Mouse (Mus musculus): Measurements from ENCODE around the gene Setd4.

Gene Setd4

DNA sequence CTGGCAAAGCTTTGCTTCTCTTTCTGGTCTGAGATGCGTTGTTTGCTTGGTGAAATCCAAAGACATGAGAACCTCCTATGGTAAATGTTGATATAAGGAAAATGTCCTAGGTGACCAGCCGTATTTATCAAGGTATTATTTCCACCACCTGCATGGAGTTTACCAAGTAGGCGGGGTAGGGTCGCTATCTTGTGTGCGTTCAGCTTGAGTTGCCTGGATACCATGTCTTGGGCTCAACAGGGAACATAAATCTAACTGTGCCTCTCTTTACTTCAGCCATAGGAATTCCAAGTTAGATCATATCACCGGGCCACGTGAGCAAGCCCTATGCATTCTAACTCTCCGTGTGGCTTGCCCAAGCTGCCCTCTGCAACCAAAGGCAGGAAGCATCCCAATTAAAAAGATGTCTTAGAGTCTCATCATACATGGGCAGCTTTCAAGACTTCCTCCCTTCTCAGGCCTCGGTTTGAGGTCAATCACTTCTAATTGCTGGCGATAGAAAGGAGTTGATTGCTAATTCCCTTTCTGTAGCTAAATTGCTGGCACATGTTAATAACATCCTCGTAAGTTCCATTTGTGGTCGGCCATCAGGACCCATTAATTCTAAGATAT lies 57.4 kb downstream of the Setd4 start:
- no peak for DNase-seq (ENCODE audit: extremely low read depth, low read depth)

DNA sequence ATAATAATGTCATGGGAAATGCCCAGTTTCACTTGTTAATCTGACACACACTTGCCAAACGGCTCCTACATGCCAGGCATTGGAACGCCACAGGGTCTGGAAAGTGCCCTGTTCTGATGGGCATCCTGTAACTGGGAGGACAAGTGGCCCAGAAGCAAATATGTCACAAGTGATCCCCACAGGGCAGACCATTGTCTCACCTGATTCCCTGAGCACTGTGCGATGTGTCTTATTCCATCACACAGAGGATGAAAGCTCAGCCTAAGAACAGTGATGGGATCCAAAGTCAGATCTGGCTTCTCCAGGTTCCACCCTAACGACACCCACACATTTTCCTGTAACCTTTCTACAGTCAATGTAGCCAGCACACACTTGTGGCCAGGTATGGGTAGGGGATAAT lies 58.9 kb downstream of the Setd4 start:
- DNase-seq (ENCODE audit: extremely low read depth, low read depth) = no peak

DNA sequence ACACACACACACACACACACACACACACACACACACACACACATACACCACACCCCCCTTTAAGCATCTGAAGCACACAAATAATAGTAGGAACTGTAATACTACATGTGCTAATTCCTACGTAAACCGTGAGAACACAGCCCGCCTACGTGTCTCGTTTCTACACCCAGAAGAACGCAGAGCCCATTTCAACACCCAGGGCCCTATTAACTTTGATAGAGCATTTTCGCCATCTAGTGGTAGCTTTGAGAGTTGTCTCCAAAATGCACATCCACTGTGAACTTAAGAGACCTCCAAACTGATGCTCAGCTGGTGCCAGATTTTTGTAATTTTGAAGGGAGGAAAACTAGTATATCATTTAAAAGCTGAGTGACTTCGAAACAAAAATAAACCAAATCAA lies 60.2 kb downstream of the Setd4 start:
- DNase-seq (ENCODE audit: extremely low read depth, low read depth) = peak; percentile 52

DNA sequence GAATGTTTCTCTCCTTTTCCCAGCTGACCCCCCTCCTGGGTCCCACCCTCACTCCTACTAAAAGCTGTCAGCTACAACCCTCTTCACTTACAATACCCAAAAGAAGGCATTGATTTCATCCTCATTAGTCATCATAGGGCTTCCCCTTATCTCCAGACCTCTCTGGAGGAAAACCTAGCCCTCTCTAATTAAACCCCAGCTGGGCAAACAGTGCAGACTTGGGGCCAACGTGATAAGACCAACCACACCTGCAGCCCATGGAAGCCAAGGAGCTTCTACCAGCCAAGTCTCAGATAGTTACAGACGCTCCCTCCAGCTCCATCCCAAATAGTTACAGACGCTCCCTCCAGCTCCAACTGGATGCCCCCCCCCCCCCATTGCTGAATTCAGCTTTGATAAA lies 64.0 kb downstream of the Setd4 start:
- DNase-seq (ENCODE audit: extremely low read depth, low read depth) = no peak

DNA sequence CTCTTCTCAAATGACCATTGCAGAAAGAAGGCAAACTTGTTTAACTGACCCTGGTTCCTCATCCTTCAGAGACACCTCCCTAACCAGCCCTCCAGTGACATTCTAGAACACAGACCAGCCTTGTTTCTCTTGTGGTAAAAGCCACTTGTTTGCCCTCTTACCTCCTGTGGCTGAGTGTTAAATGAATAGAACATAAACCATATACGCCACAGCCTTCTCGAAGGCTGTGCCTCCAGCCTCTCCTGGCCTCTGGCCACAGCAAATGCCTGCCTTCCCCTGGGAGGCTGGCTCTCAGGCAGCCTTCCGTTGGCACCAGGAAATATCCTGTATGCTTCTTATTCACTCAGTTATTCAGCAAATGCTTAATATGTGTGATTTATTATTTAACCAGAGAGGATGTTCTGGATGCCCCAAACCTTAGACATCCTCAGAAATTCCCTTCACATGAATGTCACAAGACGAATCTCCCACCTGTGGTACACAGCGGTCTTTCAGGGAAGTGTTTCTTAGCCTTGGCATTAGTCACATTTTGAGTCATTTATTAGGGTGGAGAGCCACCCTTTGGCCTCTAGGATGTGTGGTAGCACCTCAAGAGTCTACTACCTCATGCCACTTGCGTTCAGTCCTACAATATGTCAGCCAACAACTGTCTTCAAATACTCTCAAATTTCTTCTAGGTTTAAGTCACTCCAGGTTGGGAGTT lies 68.6 kb downstream of the Setd4 start:
- DNase-seq (ENCODE audit: extremely low read depth, low read depth) = no peak
